16 mouse cellular contexts compared by ENCODE assay signal in genomic region chr2:93091679-93092078, GRCm38 (mm10). TPM values are rescaled to one million over a fixed set of nuclear protein-coding genes. Genes with fewer than 3 reads are reported as not detected.
DNase-seq lines count a peak whose midpoint lies in the region; ATAC-seq and TF ChIP-seq lines count a peak whose summit lies in the region.
"Had no signal": no experiment of that assay in that cellular context is flagged by ENCODE, and none has a peak within 500 bp of the region (broad histone marks: within the 10 kb centered on the region; RNA-seq: fewer than 3 reads in every experiment).

No protein-coding gene starts in this region.

- no peaks in the 10 kb centered on the region for H3K9me3 ChIP-seq in forebrain, postnatal 0 days (ENCODE audit: low read length)
- H3K9me3 ChIP-seq in midbrain, embryonic 12.5 days, result no peaks in the 10 kb centered on the region
- H3K9me3 ChIP-seq in lung, postnatal 0 days (ENCODE audit: low read length), result no peaks in the 10 kb centered on the region
- H3K9me3 ChIP-seq: heart, embryonic 10.5 days had no signal

- H3K27ac ChIP-seq in forebrain, postnatal 0 days (ENCODE audit: low read depth, low read length), result no peak overlapping the region
- peak overlapping the region; percentile 42; the same call in 1 of the 2 replicates for H3K27ac ChIP-seq in midbrain, embryonic 12.5 days (replicated peaks)
- H3K27ac ChIP-seq in lung, postnatal 0 days (ENCODE audit: low read length), result no peak overlapping the region
- H3K27ac ChIP-seq: gastrocnemius, adult 2 months; heart, embryonic 10.5 days; liver, embryonic 14.5 days had no signal

- no peak overlapping the region for H3K9ac ChIP-seq in forebrain, postnatal 0 days
- H3K9ac ChIP-seq in midbrain, embryonic 12.5 days (replicated peaks), result no peak overlapping the region
- no peak overlapping the region for H3K9ac ChIP-seq in lung, postnatal 0 days (replicated peaks; ENCODE audit: low read depth)
- H3K9ac ChIP-seq: liver, embryonic 14.5 days had no signal

- no peaks in the 10 kb centered on the region for H3K27me3 ChIP-seq in forebrain, postnatal 0 days (ENCODE audit: insufficient read depth, low read length)
- no peaks in the 10 kb centered on the region for H3K27me3 ChIP-seq in midbrain, embryonic 12.5 days
- H3K27me3 ChIP-seq in lung, postnatal 0 days (replicated peaks; ENCODE audit: insufficient read depth, low read length), result no peaks in the 10 kb centered on the region

- DNase-seq in right cerebral cortex, postnatal 10 days (ENCODE audit: low spot score in 2 of 2), result peak; percentile 50 to 54
- DNase-seq in right cerebral cortex, postnatal 4 days, result no peak
- peak; percentile 56 for DNase-seq in forebrain, postnatal 0 days
- peak; percentile 80 for DNase-seq in retina, postnatal 1 day
- no peak for DNase-seq in lung, postnatal 0 days (ENCODE audit: low spot score)
- no peak for DNase-seq in frontal cortex, postnatal 36 days (ENCODE audit: low spot score in 2 of 2)
- no peak for DNase-seq in lung, postnatal 14 days
- DNase-seq: cerebellum, adult 8-10 months; gastrocnemius, adult 2 months; heart, postnatal 36 days; kidney, adult 8-10 months had no signal

- no peak overlapping the region for H3K4me2 ChIP-seq in forebrain, postnatal 0 days (ENCODE audit: low read depth)
- no peak overlapping the region for H3K4me2 ChIP-seq in midbrain, embryonic 12.5 days (replicated peaks)
- H3K4me2 ChIP-seq in lung, postnatal 0 days (replicated peaks; ENCODE audit: low read depth, low read length), result no peak overlapping the region

- TF ChIP-seq CTCF in forebrain, postnatal 0 days (IDR thresholded peaks at IDR 0.05; ENCODE audit: low read depth), result no peak
- TF ChIP-seq CTCF in lung, postnatal 0 days (IDR thresholded peaks at IDR 0.05), result no peak

- 0 out of 2 replicates have a peak, but pooled peaks cover 4% of the 10 kb centered on the region for H3K4me1 ChIP-seq in forebrain, postnatal 0 days (ENCODE audit: insufficient read depth)
- H3K4me1 ChIP-seq in midbrain, embryonic 12.5 days, result peaks cover 15% of the 10 kb centered on the region; the same call in 1 of the 2 replicates
- H3K4me1 ChIP-seq in lung, postnatal 0 days (ENCODE audit: insufficient read depth, low read depth, low read length), result no peaks in the 10 kb centered on the region
- H3K4me1 ChIP-seq: megakaryocyte, embryonic 14.5 days had no signal

- peak; percentile 84 for ATAC-seq in forebrain, postnatal 0 days
- ATAC-seq in midbrain, embryonic 12.5 days (ENCODE audit: low FRiP score, low read depth), result peak; percentile 74; the same call in 1 of the 2 replicates
- ATAC-seq in lung, postnatal 0 days, result no peak
- ATAC-seq: activated CD4-positive, CD25-positive, alpha-beta regulatory T cell, adult 4 months had no signal

- H3K36me3 ChIP-seq in forebrain, postnatal 0 days (ENCODE audit: insufficient read depth), result no peaks in the 10 kb centered on the region
- no peaks in the 10 kb centered on the region for H3K36me3 ChIP-seq in midbrain, embryonic 12.5 days
- no peaks in the 10 kb centered on the region for H3K36me3 ChIP-seq in lung, postnatal 0 days (ENCODE audit: insufficient read depth, low read length)
- H3K36me3 ChIP-seq: heart, embryonic 10.5 days had no signal

- TF ChIP-seq EP300 in lung, postnatal 0 days (IDR thresholded peaks at IDR 0.05), result no peak

- H3K4me3 ChIP-seq in forebrain, postnatal 0 days (ENCODE audit: low read depth, low read length), result no peak overlapping the region
- no peak overlapping the region for H3K4me3 ChIP-seq in midbrain, embryonic 12.5 days
- H3K4me3 ChIP-seq in lung, postnatal 0 days (ENCODE audit: low read depth, low read length), result no peak overlapping the region
- H3K4me3 ChIP-seq: gastrocnemius, adult 2 months; heart, embryonic 10.5 days had no signal

- 7% methylated on average over 2 of the region's 2 CpGs for WGBS in forebrain, postnatal 0 days
- 40% methylated on average over 2 of the region's 2 CpGs for WGBS in midbrain, embryonic 12.5 days
- 66% methylated on average over 2 of the region's 2 CpGs for WGBS in lung, postnatal 0 days

RNA-seq across cellular contexts. Expression of gene Prdm11, which starts 45.7 kb away (rescaled TPM):
- 7.8 and 7.9 TPM in 2 replicates for total RNA-seq in forebrain, postnatal 0 days (2014; rRNA removed)
- polyA plus RNA-seq in forebrain, postnatal 0 days (2015; fragmentation: Nextera tagmentation; extraction: Ambion mirVana), result 1.5 and 1.9 TPM in 2 replicates
- 2.0 and 3.4 TPM in 2 replicates for polyA plus RNA-seq in midbrain, embryonic 12.5 days (2016; fragmentation: Nextera tagmentation; extraction: Ambion mirVana)
- polyA plus RNA-seq in lung, postnatal 0 days (2015; fragmentation: Nextera tagmentation; extraction: Ambion mirVana), result 3.7 and 4.5 TPM in 2 replicates

Comparison
In these comparisons a context has a peak if more than half of its experiments do, and no peak if none do; other contexts are left out.
1. DNase-seq: peak in right cerebral cortex, postnatal 10 days (2 of 2), forebrain, postnatal 0 days (single experiment) and retina, postnatal 1 day (single experiment); none in right cerebral cortex, postnatal 4 days (single experiment), lung, postnatal 0 days (single experiment), frontal cortex, postnatal 36 days (0 of 2) and lung, postnatal 14 days (single experiment).